Mouse (Mus musculus) lung, postnatal 4 days (tissue): ENCODE data around the gene Hivep3.
A peak's percentile ranks its signal among the peaks of the same experiment; 100 is the strongest.

Source experiments
- DNase-seq, 2 experiments: peaks; one replicate each; pipeline ENCODE4 v3.0.0; 2021

Hivep3 gene

GRCm38 (mm10) chr4:119950181-119950580, 216.6 kb downstream of the Hivep3 start:
- DNase-seq = peak in 1 of 2 experiments; percentile 12

GRCm38 (mm10) chr4:119951081-119951480, 217.5 kb downstream of the Hivep3 start:
- DNase-seq = peak in 1 of 2 experiments; percentile 12

GRCm38 (mm10) chr4:119955008-119955407, 221.4 kb downstream of the Hivep3 start:
- no peak for DNase-seq

DNA sequence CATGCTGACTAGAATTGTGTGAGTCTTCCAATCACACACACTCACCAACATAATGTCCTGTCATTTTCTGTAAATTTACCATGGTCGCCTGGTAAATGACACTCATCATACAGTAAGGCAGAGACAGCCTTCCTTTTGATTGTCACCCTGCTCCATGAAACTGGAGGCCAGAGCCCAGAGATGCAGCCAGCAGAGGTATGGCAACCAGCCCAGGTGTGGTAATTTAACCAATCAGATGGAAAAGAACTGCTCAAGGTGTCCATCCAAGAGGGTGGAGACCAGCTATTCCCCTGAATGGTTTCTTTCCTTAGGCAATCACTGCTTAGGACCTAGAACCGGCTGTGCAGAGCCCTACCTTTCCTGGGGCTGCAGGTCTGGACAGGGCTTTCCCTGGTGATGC, 224.4 kb downstream of the Hivep3 start:
- DNase-seq = no peak

DNA sequence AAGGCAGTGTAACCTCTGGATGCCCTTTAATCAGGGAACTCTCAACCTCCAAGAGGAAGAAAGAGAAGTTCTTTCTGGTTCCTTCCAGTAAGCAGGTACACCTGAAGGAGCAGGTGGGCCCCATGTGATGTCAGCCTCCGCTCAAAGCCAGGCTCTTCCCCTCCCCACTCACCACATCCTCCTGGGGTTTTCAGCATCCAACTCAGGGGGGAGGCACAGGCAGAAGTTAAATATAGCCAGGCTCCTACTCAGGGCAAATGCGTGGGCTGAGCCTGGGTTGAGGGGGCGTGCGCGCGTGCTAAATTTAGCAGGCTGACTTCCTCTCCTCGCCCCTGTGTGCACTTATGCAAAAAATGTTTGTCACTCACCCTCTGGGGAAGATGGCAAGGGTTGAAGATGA, 225.7 kb downstream of the Hivep3 start:
- DNase-seq = peak; percentile 45 to 54

DNA sequence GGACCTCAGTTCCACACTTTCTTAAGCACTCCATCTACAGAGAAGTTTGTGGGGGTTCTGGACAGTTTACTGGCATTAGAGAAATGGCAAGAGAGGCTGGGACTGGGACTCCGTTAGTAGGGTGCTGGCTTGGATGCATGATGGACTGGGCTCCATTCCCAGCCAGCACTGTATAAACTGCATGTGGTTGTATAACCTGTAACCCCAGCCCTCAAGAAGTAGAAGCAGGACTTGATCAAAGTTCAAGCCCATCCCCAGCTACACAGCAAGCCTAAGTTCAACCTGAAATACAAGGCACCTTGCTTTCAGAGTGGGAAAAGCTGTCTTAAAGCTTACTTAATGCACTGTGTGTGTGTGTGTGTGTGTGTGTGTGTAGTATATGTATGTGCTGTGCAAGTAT, 226.3 kb downstream of the Hivep3 start:
- DNase-seq = no peak

DNA sequence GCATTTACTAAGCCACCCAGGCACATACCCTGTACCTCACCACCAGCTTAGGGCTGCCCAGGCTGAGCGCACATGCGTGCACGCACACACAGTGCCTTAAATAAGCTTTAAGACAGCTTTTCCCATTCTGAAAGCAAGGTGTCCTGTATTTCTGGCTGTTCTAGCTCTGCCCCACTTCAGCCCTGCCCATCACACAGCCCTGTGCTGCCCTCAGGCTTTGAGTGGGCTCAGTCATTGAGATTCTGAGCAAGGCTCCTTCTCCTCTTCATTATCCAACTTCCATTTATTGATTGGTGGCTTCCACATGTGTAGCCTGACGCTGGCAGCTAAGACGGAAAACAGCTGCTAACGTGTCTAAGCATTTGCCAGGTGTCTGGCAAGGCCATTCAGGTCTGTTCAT, 226.9 kb downstream of the Hivep3 start:
- DNase-seq = no peak

DNA sequence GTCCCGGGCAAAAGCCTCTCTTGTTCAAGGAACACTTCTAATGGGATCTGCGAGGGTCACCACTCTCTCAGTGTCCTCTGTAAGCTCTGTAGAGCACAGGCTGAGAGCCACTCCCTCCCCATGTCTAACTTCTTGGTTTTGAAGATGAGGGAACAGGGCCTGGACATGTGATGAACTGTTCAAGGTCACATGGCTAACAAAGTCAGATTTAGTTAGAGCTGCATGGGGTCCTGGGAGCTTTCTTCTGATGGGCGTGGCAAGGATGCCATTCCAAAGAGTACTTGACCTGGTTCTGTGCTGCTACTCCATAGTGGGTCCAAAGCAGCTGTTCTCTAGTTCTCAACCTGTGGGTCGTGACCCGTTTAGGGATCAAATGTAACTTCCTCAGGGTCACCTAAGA, 227.6 kb downstream of the Hivep3 start:
- DNase-seq = no peak

DNA sequence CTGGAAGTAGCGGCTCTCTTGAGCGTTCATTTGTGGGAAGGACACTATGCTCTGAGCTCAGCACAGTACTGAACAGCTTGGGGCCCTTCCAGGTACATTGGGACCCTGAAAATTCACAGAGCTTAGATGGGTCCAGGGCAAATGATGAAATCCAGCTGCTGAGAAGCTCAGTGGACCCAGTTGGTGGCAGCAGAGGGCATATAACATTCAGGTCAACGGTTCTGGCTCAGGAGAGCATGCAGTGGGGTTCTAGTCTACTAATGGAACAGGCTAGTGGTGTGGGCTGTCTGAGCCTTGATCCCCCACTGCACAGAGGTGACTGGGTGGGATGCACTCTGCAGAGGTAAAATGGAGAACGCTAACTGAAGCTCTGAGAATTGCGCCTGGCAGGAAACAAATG, 228.5 kb downstream of the Hivep3 start:
- no peak for DNase-seq

- DNase-seq = peak; percentile 69 to 80
Observed at GRCm38 (mm10) chr4:119966105-119967072, 232.8 kb downstream of the Hivep3 start.

- DNase-seq = no peak
Observed at GRCm38 (mm10) chr4:119967073-119967608, 233.6 kb downstream of the Hivep3 start.

DNA sequence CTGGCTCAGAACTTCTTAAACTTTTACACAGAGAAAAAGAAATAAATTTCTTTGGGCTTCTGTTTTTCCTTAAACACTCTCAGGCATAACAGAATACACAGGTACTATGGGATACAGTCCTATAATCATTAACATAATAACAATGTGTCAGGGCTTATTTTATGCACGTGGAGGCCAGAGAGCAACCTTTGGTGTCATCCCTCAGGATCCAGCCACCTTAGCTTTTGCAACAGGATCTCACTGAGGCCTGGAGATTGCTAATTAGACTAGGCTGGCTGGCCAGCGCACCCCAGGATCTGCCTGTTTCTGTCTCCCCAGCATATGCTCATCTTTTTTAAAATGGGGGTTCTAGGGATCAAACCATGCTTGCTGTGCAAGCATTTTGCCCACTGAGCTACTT, 234.1 kb downstream of the Hivep3 start:
- no peak for DNase-seq

- peak; percentile 46 to 75 for DNase-seq
Observed at GRCm38 (mm10) chr4:119968071-119968470, 234.5 kb downstream of the Hivep3 start.

GRCm38 (mm10) chr4:119968887-119969286, 235.3 kb downstream of the Hivep3 start:
- no peak for DNase-seq

DNA sequence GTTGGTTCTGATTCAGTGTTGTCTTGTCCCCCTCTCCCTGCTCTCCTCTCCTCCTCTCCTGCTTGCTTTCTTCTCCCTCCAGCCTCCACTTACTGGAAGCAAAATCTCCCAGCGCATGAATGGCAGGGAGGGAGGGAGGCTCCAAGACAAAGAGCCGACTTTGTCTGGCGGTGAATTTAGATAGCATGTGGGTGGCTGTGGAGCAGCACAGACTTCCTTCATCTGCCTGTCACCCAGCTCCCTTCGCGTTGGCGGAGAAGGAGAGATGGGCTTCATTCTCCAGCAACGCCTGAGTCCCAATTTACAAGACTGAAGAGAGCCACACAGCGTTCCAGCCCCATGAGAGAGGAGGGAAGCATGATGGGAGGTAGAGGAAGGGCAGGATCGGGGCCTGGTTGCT, 236.6 kb downstream of the Hivep3 start:
- DNase-seq = no peak

DNA sequence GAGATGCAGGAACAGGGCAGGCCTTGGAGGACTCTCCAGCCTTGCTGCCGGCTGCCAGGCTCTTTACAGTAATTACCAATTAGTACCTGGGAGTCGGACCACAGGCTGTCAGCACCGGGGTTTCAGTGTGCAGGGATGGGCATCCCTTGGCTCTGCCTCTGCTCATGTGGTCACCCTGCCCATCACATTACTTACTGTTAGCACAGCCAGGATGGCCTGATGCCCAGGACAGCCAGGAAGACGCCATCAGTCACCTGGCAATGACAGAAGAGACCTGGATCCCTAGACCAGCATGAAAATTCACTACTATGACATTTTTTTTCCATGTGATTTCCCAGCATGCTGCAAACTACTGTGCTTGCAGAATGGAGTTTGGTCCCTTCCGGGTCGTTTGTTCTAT, 238.8 kb downstream of the Hivep3 start:
- DNase-seq = no peak

DNA sequence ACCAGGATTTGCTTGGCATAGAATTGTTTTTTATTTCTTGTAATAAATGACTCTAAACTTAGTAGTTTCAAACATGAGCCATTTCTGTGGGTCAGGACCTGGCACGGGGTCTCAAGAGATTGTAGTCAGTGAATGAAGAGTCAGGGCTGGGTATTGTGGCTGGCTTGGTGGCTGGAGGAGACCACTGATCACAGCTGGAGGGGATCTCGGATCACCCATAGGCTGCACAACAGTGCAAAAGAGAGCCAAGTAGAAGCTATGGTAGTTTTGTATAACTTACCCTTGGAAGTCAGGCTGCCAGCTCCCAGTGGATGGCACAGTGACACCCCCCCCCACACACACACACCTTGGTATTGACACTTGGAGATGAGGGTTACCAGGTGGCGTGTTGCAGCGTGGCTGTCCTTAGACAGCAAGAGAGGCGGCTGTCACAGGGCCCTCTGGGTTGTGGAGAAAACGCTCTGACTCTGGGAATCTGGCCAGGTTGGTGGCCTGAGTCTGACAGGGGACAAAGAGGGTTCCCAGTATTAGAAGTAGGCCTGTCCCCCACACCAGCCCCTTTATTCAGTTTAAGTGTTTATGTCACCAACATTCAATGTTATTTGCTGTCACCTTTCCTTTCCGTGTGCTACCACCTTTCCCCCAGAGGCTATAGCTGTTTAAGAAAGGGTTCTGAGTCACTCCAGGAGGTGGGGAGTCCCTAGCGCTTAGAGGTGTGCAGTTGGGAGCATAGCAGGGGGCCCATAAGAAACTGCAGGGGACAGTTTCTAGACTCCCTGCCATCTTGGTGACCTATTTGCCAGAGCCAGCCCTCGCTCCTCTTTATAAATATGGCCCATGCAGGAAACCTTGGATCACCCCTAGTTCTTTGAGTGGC, 240.4 kb downstream of the Hivep3 start:
- peak in 1 of 2 experiments; percentile 52 for DNase-seq

DNA sequence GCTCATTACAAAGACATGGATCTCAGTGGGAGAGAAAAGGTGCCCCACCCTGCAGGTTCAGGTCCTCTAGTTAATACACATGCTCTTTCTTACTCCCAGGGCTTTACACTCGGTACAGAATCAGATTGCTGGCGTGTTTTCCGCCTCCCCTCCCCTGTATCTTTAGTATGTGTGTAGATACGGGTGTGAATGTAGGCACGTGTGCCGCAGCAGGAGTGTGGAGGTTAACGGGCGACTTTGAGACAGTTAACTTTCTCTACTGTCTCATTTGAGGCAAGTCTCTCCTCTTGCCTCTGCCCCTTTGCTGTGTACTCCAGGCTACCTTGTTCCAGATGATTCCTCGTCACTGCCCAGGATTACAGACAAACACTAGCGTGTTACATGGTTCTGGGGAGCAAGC, 241.7 kb downstream of the Hivep3 start:
- no peak for DNase-seq

GRCm38 (mm10) chr4:119975822-119976221, 242.2 kb downstream of the Hivep3 start:
- no peak for DNase-seq

DNA sequence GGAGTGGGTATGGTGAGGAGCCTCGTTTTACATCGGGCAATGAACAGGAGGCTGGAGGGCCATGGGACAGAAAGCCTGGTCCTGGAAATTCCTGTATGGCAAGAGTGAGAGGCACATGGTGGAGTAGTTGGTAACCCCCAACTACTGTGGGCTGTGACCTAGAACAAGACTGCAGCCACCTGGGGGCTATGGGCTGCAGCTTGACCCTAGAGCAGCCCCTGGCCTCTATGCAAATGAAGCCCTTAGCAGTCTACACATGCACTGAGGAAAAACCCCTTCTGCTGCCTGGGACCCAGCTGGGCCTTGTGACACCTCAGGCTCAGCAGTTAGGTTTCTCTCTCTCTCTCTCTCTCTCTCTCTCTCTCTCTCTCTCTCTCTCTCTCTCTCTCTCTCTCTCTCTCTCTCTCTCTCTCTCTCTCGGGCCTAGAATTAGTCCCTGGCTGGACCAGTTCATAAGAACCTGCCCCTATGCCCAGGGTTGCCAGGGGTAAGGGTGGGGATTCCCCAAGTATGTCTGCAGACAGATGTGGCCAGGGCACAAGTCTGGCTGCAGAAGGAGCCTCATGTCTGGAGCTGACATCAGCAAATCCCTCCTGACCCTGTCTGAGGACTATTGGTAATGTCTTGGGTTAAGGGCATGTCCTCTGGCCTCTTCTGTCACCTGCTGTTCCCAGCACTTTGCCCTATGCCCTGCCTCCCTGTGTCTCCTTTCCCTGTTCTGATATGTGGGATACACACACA, 243.0 kb downstream of the Hivep3 start:
- DNase-seq = no peak

GRCm38 (mm10) chr4:119977817-119978491, 244.4 kb downstream of the Hivep3 start:
- no peak for DNase-seq

DNA sequence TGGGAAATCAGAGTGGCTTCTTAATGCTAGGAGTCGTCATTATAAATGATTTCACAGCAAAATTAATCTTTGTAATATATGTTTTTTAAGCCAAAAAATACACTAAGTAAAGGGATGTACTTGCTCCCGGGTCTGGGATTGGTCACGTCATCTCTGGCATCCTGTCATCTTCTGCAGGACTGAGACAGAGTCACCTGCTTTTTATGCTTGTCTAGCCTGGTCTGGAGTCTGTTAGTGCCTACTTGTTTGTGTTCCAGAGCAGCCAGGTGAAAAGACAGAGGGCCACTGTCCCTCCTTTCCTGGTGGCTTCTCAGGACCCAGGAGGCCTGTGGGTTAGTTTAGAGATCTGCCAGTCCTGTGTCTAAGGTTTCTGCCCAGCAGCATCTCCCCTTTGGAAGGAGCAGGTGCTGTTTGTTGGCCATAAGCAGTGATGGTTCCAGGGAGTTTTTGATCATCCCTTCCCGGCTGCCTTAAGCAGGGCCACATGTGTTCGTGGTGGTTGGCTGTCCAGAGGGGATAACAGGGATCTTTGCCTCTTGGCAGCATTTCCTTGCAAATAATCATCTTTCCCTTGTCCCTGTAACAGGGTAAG, 245.8 kb downstream of the Hivep3 start:
- no peak for DNase-seq
